Mouse (Mus musculus) lung, adult 2 months (tissue): Measurements from ENCODE around the gene Unc119b. TPM values are rescaled to one million over a fixed set of nuclear protein-coding genes. Genes with fewer than 3 reads are reported as not detected.
"Not testable (repeated sequence)": the region's sequence is repeated elsewhere in the genome, so short reads cannot be mapped to it uniquely, and the experiment has no call there.

Experiments
- DNase-seq: peaks from one replicate; pipeline ENCODE4 v3.0.0; 2022
- H3K4me1 ChIP-seq: fragments of 200-500 bp; 2 replicates; pipeline ENCODE4 v1.6.1; 2011; ENCODE audit warnings: low read length; ENCODE audit not compliant: control insufficient read depth, insufficient read depth
- H3K4me3 ChIP-seq: fragments of 200-500 bp; replicated peaks from 2 replicates; pipeline ENCODE3; 2011; ENCODE audit warnings: low read depth, mild to moderate bottlenecking, control low read depth, low read length; ENCODE audit errors: extremely low read depth
- CTCF ChIP-seq: fragments of 200-500 bp; IDR thresholded peaks from 2 replicates; pipeline ENCODE4 v1.5.1; 2011; ENCODE audit warnings: mild to moderate bottlenecking, low read length, control low read depth; ENCODE audit not compliant: insufficient read depth
- POLR2A ChIP-seq: fragments of 200-500 bp; IDR thresholded peaks from 2 replicates; pipeline ENCODE4 v1.6.1; 2011; ENCODE audit warnings: low read depth, mild to moderate bottlenecking, control low read depth, low read length, borderline replicate concordance; ENCODE audit errors: extremely low read depth
- WGBS: fragments of 180-500 bp; shearing (Covaris S2); methylation state at CpG from one replicate; pipeline ENCODE4 v1.1.7; 2018; 5-methylcytosine and 5-hydroxymethylcytosine counted together
- polyA plus RNA-seq: library from polyadenylated mRNA; depleted of rRNA; stranded (reverse); fragments of >200 nt; gene quantifications from 2 replicates; pipeline ENCODE4 v1.2.3, GENCODE M21; 2012

Unc119b gene
- polyA plus RNA-seq, 1 experiment: 52.8 TPM

- Histone ChIP-seq H3K4me3 (no peak overlapping the region), H3K4me1 (peaks cover 3% of the 10 kb centered on the region; the same call in 1 of the 2 replicates)
- TF ChIP-seq CTCF: no peak
- TF ChIP-seq POLR2A: no peak
- DNase-seq: no peak
- 88% methylated on average over 13 of the region's 13 CpGs for WGBS
Observed at GRCm38 (mm10) chr5:115117467-115117866, 17.3 kb downstream of the Unc119b start.

GRCm38 (mm10) chr5:115116426-115116825 lies 18.3 kb downstream of the Unc119b start:
- peaks cover 3% of the 10 kb centered on the region; the same call in 1 of the 2 replicates for H3K4me1 ChIP-seq
- H3K4me3 ChIP-seq: no peak overlapping the region
- DNase-seq: no peak
- TF ChIP-seq CTCF (no peak), POLR2A (no peak)
- WGBS: 82% methylated on average over 3 of the region's 3 CpGs

GRCm38 (mm10) chr5:115114501-115114900 lies 20.3 kb downstream of the Unc119b start:
- TF ChIP-seq CTCF: no peak
- no peak for TF ChIP-seq POLR2A

GRCm38 (mm10) chr5:115113244-115113643 lies 21.5 kb downstream of the Unc119b start:
- TF ChIP-seq POLR2A (no peak), CTCF (no peak)
- no peak overlapping the region for H3K4me3 ChIP-seq
- DNase-seq: no peak
- WGBS: 98% methylated on average over 12 of the region's 12 CpGs
- no peaks in the 10 kb centered on the region for H3K4me1 ChIP-seq

More at GRCm38 (mm10) chr5:115114501-115114900, 20.3 kb downstream of the Unc119b start:
- no peak overlapping the region for H3K4me3 ChIP-seq
- DNase-seq: no peak
- WGBS: 95% methylated on average over 8 of the region's 8 CpGs
- peaks cover 1% of the 10 kb centered on the region; the same call in 1 of the 2 replicates for H3K4me1 ChIP-seq

GRCm38 (mm10) chr5:115111156-115111555 lies 23.6 kb downstream of the Unc119b start:
- H3K4me3 ChIP-seq: no peak overlapping the region
- no peaks in the 10 kb centered on the region for H3K4me1 ChIP-seq
- WGBS: 80% methylated on average over 8 of the region's 8 CpGs
- DNase-seq: no peak
- TF ChIP-seq CTCF (no peak), POLR2A (no peak)

- not testable (repeated sequence) for H3K4me1 ChIP-seq, H3K4me3 ChIP-seq, DNase-seq
- 96% methylated on average over 23 of the region's 23 CpGs for WGBS
Observed at GRCm38 (mm10) chr5:115103253-115103652, 31.5 kb downstream of the Unc119b start.

GRCm38 (mm10) chr5:115102231-115102630 lies 32.5 kb downstream of the Unc119b start:
- 91% methylated on average over 2 of the region's 2 CpGs for WGBS
- H3K4me1 ChIP-seq: 0 out of 2 replicates have a peak, but pooled peaks cover 4% of the 10 kb centered on the region
- DNase-seq: no peak
- TF ChIP-seq POLR2A (no peak), CTCF (no peak)
- no peak overlapping the region for H3K4me3 ChIP-seq

GRCm38 (mm10) chr5:115100473-115100872 lies 34.3 kb downstream of the Unc119b start:
- TF ChIP-seq POLR2A: no peak
- TF ChIP-seq CTCF: no peak
- no peak for DNase-seq
- Histone ChIP-seq H3K4me3 (no peak overlapping the region), H3K4me1 (0 out of 2 replicates have a peak, but pooled peaks cover 4% of the 10 kb centered on the region)
- WGBS: 72% methylated on average over 6 of the region's 6 CpGs

- 0 out of 2 replicates have a peak, but pooled peaks cover 4% of the 10 kb centered on the region for H3K4me1 ChIP-seq
- 52% methylated on average over 9 of the region's 9 CpGs for WGBS
- no peak for DNase-seq
- no peak for TF ChIP-seq CTCF
- TF ChIP-seq POLR2A: no peak
- no peak overlapping the region for H3K4me3 ChIP-seq
Observed at GRCm38 (mm10) chr5:115099991-115100390, 34.8 kb downstream of the Unc119b start.

GRCm38 (mm10) chr5:115099530-115099929 lies 35.2 kb downstream of the Unc119b start:
- Histone ChIP-seq H3K4me1 (0 out of 2 replicates have a peak, but pooled peaks cover 4% of the 10 kb centered on the region), H3K4me3 (no peak overlapping the region)
- TF ChIP-seq CTCF (no peak), POLR2A (no peak)
- 70% methylated on average over 5 of the region's 5 CpGs for WGBS
- DNase-seq: no peak

GRCm38 (mm10) chr5:115098195-115098594 lies 36.6 kb downstream of the Unc119b start, which contains the start of gene Gm10401:
Gm10401 (minus strand) TSS chr5:115098295.
- no peak within 1 kb of the TSS for H3K4me3 ChIP-seq
- DNase-seq: no peak
- TF ChIP-seq POLR2A: no peak
- TF ChIP-seq CTCF: no peak
- WGBS: 93% methylated on average over 8 of the region's 8 CpGs
- H3K4me1 ChIP-seq: 0 out of 2 replicates have a peak, but pooled peaks cover 4% of the 10 kb centered on the region
